Mouse (Mus musculus) embryonic facial prominence, embryonic 15.5 days (tissue): Measurements from ENCODE around the gene Klhl7. TPM values are rescaled to one million over a fixed set of nuclear protein-coding genes. Genes with fewer than 3 reads are reported as not detected.

Source experiments
- ATAC-seq: fragments of 200-750 bp; cut with Nextera tagmentation; 2 replicates; pipeline ENCODE4 v1.8.0; 2017; ENCODE audit warnings: low read depth, moderate TSS enrichment; ENCODE audit not compliant: insufficient number of reproducible peaks, low FRiP score, low TSS enrichment
- H3K27ac ChIP-seq: fragments of 300-500 bp; sonication (generic); replicated peaks from 2 replicates; pipeline ENCODE4 v1.5.1; 2015; ENCODE audit warnings: mild to moderate bottlenecking, inconsistent platforms
- H3K27me3 ChIP-seq: fragments of 300-500 bp; sonication (generic); 2 replicates; pipeline ENCODE4 v1.6.1; 2015; ENCODE audit warnings: inconsistent platforms
- H3K36me3 ChIP-seq: fragments of 300-500 bp; sonication (generic); 2 replicates; pipeline ENCODE4 v1.6.1; 2015; ENCODE audit warnings: mild to moderate bottlenecking, inconsistent platforms
- H3K4me1 ChIP-seq: fragments of 300-500 bp; sonication (generic); 2 replicates; pipeline ENCODE4 v1.6.1; 2015; ENCODE audit warnings: inconsistent platforms
- H3K4me2 ChIP-seq: fragments of 300-500 bp; sonication (generic); replicated peaks from 2 replicates; pipeline ENCODE4 v1.6.1; 2015; ENCODE audit warnings: mild to moderate bottlenecking, inconsistent platforms
- H3K4me3 ChIP-seq: fragments of 300-500 bp; sonication (generic); replicated peaks from 2 replicates; pipeline ENCODE4 v1.5.1; 2015; ENCODE audit warnings: mild to moderate bottlenecking, inconsistent platforms
- H3K9ac ChIP-seq: fragments of 300-500 bp; sonication (generic); 2 replicates; pipeline ENCODE4 v1.6.1; 2015; ENCODE audit warnings: inconsistent platforms
- H3K9me3 ChIP-seq: fragments of 300-500 bp; sonication (generic); replicated peaks from 2 replicates; pipeline ENCODE4 v1.6.1; 2016; ENCODE audit warnings: inconsistent platforms
- WGBS: fragments of 180-500 bp; shearing (Covaris S2); methylation state at CpG from one replicate; pipeline ENCODE4 v1.1.7; 2015; 5-methylcytosine and 5-hydroxymethylcytosine counted together
- polyA plus RNA-seq: library from polyadenylated mRNA; unstranded; fragments of >200 nt; fragmentation: Nextera tagmentation; extraction: Ambion mirVana; gene quantifications from 2 replicates; pipeline ENCODE4 v1.2.1, GENCODE M21; 2015

The Klhl7 gene
- 53.5 and 56.5 TPM in 2 replicates for polyA plus RNA-seq

DNA sequence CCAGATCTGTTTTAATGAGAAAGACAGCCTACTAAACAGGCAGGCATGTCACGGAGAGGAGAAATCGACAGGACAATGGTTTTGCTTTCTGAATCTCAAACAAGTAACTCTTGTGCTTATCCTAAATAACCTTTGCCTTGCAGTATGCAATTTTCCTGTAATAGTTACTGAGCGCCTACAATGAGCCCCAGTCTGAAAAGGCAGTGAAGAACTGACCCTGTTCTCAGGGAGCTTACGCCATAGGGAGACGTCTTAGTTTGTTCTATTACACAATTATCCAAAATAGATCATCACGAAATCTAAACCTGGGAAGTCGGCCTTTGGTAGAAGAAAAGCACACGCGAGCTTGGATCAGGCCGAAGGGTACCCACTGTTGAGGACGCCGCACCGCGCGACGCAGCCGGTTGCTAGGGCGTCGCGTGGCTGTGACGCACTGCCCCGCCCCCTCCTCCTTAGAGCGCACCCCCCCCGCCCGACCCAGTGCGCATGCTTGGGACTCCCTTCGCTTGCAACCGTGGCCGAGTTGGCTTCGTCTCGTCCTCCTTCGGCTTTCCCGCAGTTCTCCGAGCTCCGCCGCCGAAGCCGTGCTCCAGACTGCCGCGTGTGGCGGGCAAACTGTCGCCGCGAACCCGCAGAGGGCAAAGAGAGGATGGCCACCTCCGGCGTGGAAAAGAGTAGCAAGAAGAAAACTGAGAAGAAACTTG lies at the start of gene Klhl7:
TSS of gene Klhl7 (plus strand) at position 500 of the 704 bp plus-strand sequence.
- Histone ChIP-seq H3K9ac (peak within 1 kb of the TSS; percentile 64), H3K4me2 (peak within 1 kb of the TSS; percentile 70), H3K27ac (peak within 1 kb of the TSS; percentile 95), H3K9me3 (no peaks in the 10 kb centered on the region), H3K36me3 (no peaks in the 10 kb centered on the region), H3K4me3 (peak within 1 kb of the TSS; percentile 79), H3K27me3 (no peaks in the 10 kb centered on the region), H3K4me1 (no peaks in the 10 kb centered on the region)
- ATAC-seq, result peak; percentile 98
- 1% methylated on average over 44 of the region's 47 CpGs for WGBS

DNA sequence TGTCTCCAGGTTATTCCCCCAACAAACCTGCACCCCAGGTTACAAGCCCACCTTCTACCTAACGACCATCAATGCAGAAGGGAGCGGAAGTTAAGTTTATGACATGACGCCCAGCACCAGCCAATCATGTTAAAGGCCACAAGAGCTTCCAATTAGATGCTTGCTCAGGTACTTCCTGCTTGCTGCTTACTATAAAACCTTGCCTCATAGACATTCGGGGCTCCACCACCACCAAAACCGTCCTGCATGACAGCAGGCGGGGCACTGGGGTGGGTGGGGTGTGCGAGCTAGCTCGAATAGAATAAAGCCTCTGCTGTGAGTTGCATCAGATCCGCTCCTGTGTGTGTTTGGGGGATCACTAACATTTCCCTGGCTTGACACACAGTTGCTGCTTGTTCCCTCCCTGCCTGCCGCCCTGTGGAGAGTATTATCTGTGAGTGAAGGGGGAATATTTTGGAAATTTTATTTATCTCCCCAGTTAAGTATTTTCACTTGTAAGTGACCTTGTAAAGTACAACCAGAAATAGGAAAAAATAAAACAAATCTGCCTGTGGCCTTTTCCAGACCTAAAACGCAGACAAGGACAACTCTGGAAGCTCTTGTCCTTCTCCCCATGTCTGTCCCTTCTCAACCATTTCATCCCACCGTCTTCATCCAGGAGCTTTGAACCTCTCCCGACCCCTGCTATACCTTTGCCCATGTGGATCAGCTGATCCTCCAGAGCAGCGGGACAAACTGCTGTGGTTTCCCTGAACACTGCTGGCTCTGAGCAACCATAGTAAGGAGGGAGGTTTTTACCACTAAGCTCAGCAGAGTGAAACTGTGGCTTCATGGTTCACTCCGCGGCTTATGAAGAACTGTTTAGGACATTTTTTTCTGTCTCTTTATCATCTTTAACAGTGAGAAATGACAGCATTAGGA lies 48.4 kb upstream of the Klhl7 start:
- WGBS, result 54% methylated on average over 16 of the region's 16 CpGs
- Histone ChIP-seq H3K9me3 (peaks cover 5% of the 10 kb centered on the region; the same call in 1 of the 2 replicates), H3K27ac (no peak overlapping the region), H3K4me1 (peaks cover 13% of the 10 kb centered on the region; the same call in 1 of the 2 replicates), H3K36me3 (no peaks in the 10 kb centered on the region), H3K27me3 (no peaks in the 10 kb centered on the region), H3K9ac (no peak overlapping the region), H3K4me2 (no peak overlapping the region), H3K4me3 (no peak overlapping the region)
- no peak for ATAC-seq

DNA sequence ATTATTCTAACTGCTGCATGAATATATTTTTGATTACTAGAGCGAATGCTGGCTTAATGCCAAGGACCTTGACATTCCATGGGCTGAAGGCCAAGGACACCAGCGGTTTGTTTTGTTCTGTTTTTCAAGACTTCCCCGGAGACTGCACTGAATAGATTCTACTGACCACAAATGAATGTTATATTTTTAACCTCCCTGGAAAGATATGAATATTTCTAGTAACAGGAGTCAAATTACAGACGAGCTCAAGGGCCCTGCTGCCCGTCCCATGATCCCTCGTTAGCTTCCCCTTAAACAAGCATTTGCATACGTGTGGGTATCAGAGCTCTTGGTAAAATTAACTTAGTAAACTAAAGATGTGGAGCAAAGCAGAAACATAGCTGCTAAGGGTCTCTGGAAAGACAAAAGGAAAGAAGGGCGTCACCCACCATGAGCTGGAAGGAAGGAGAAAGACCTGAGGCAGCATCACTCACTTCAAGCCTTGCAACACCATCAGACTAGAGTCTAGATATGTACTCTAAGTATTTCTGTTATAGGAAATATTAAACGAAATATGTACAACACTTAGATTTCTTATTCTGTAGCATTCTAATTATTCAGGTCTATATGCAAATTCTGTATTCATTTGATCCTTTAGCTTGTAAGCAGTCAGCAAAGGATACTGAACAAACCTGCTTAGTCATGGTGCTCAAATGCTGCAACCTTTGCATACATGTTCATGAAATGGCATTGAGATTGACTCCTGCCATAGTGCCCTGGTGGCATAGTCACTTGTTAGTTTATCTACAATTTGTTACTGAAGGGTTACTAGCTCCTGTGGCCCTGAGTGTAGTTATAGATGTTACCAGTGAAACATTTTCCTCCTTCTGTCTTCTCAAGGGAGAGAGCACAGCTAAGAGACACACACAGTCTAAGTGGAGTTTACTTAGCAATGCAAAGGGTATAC lies 46.9 kb upstream of the Klhl7 start:
- H3K36me3 ChIP-seq, result no peaks in the 10 kb centered on the region
- peaks cover 10% of the 10 kb centered on the region; the same call in 1 of the 2 replicates for H3K4me1 ChIP-seq
- WGBS, result 33% methylated on average over 9 of the region's 9 CpGs
- H3K4me2 ChIP-seq, result no peak overlapping the region
- H3K27me3 ChIP-seq, result no peaks in the 10 kb centered on the region
- ATAC-seq, result no peak
- H3K27ac ChIP-seq, result no peak overlapping the region
- peaks cover 5% of the 10 kb centered on the region; the same call in 1 of the 2 replicates for H3K9me3 ChIP-seq
- H3K4me3 ChIP-seq, result no peak overlapping the region
- H3K9ac ChIP-seq, result no peak overlapping the region

DNA sequence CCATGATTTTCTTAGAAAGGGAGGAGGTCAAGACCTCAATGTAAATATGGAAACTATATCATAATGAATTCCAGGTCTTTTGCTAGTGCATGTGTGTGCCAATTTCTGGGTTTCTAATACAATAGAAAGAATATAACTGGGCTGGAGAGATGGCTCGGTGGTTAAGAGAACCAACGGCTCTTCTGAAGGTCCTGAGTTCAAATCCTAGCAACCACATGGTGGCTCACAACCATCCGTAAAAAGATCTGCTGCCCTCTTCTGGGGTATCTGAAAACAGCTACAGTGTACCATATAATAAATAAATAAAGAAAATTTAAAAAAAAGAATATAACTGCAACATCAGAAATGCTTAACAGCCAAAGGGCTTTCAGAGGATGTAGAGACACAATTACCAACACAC lies 46.0 kb upstream of the Klhl7 start:
- peaks cover 10% of the 10 kb centered on the region; the same call in 1 of the 2 replicates for H3K4me1 ChIP-seq
- 88% methylated on average over 3 of the region's 3 CpGs for WGBS
- no peak overlapping the region for H3K9ac ChIP-seq
- no peak overlapping the region for H3K27ac ChIP-seq
- H3K27me3 ChIP-seq, result no peaks in the 10 kb centered on the region
- no peak overlapping the region for H3K4me3 ChIP-seq
- no peaks in the 10 kb centered on the region for H3K36me3 ChIP-seq
- no peak for ATAC-seq
- H3K9me3 ChIP-seq, result peaks cover 5% of the 10 kb centered on the region; the same call in 1 of the 2 replicates
- H3K4me2 ChIP-seq, result no peak overlapping the region

DNA sequence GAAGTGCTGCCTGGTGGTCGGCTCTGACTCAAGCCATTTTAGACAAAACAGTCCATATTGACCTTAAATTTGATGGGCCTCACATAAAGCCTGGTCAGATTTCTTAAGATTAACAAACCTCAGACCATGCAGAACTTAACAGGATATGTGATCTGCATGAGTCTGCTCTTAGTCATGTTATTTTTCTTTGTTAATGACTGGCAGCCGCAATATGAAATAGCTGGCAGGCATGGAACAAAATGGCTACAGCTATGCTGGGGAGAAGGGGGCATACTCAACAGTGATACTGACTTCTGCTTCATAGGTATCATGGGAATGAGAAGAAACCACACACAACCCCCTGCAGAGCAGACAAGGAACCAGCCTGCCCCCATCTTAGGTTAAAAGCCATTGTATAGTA lies 43.5 kb upstream of the Klhl7 start:
- Histone ChIP-seq H3K4me1 (peaks cover 10% of the 10 kb centered on the region; the same call in 1 of the 2 replicates), H3K27me3 (no peaks in the 10 kb centered on the region), H3K27ac (no peak overlapping the region), H3K9ac (no peak overlapping the region), H3K4me2 (no peak overlapping the region), H3K9me3 (peaks cover 5% of the 10 kb centered on the region; the same call in 1 of the 2 replicates), H3K4me3 (no peak overlapping the region), H3K36me3 (no peaks in the 10 kb centered on the region)
- no peak for ATAC-seq
- 65% methylated on average over 2 of the region's 2 CpGs for WGBS

DNA sequence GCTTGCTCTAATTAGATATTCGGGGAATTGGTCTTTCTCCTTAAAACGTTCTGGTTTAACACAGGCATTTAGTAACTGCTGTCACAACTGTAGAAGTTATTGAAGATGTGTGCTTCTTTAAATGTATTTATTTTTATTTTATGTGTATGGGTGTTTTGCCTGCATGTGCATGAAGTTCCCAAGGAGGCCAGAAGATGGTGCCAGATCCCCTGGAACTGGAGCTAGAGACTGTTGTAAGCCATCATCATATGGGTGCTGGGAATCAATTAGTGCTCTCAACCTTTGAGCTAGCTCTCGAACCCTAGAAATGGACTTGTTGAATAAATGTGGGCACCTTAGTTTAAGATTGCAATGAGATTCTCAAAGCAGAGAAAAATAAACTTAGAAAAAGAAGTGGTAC lies 42.8 kb upstream of the Klhl7 start:
- Histone ChIP-seq H3K27ac (no peak overlapping the region), H3K27me3 (no peaks in the 10 kb centered on the region), H3K4me1 (peaks cover 10% of the 10 kb centered on the region; the same call in 1 of the 2 replicates), H3K9me3 (peaks cover 5% of the 10 kb centered on the region; the same call in 1 of the 2 replicates), H3K4me3 (no peak overlapping the region), H3K9ac (no peak overlapping the region), H3K36me3 (no peaks in the 10 kb centered on the region), H3K4me2 (no peak overlapping the region)
- no peak for ATAC-seq
- 64% methylated on average over 3 of the region's 3 CpGs for WGBS

DNA sequence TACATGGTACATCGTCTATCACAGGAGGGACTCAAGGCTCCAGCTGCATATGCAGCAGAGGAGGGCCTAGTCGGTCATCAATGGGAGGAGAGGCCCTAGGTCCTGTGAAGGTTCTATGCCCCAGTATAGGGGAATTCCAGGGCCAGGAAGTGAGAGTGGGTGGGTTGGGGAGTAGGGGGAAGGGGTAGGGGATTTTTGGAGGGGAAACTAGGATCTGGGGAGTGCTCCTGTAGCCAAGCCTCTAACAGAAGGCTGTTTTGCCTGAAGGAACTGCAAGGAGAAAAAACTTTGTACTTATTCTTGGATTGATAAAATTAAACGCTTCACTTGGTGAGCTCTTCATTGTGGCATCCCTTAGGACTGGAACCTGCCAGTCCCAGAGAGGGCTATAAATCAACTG lies 39.5 kb upstream of the Klhl7 start:
- H3K27me3 ChIP-seq, result no peaks in the 10 kb centered on the region
- WGBS, result 58% methylated on average over 3 of the region's 3 CpGs

DNA sequence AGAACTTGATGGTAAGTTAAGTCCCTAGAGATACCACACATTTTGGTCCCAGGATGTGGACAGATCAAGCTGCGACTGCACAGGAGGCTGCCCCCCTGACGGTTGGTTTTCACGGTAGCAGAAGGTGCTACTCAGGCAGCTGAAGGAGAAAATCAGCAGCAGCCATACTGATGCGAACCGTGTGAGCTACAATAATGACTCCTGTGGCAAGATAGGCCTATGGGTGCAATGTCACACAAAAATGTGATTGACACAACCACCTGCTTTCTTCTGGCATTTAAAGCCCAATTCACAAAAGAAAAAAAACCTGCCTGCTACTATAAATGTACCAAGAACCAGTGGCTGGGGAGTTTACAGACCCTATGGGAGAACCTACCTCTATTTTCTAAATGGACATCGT lies 37.4 kb upstream of the Klhl7 start:
- no peak for ATAC-seq
- no peaks in the 10 kb centered on the region for H3K4me1 ChIP-seq
- no peaks in the 10 kb centered on the region for H3K9me3 ChIP-seq
- no peak overlapping the region for H3K4me2 ChIP-seq
- H3K27me3 ChIP-seq, result no peaks in the 10 kb centered on the region
- no peak overlapping the region for H3K4me3 ChIP-seq
- no peak overlapping the region for H3K27ac ChIP-seq
- no peak overlapping the region for H3K9ac ChIP-seq
- no peaks in the 10 kb centered on the region for H3K36me3 ChIP-seq
- WGBS, result 80% methylated on average over 6 of the region's 6 CpGs

More for the DNA sequence above, 39.5 kb upstream of the Klhl7 start:
- no peak overlapping the region for H3K27ac ChIP-seq
- no peak overlapping the region for H3K9ac ChIP-seq
- no peaks in the 10 kb centered on the region for H3K36me3 ChIP-seq
- no peaks in the 10 kb centered on the region for H3K4me1 ChIP-seq
- no peak for ATAC-seq
- no peak overlapping the region for H3K4me2 ChIP-seq
- H3K4me3 ChIP-seq, result no peak overlapping the region
- no peaks in the 10 kb centered on the region for H3K9me3 ChIP-seq

DNA sequence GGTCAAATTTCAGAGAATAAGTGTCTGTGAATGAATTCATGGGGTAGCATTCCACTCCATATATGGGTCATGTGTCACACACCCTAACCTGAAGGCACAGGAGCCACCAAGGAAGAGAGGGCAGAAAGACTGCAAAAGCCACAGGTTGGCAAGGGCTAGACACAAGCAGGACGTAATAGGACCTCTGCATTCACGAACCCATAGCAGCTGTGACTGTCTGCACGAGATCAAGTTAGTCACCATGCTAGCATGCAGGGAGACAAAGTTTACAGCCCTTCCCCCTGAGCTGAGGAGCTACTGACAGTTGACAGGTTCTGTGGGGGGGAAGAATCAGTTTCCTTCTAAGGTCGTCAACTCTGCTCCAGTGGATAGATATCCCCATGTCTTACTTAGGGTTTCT lies 36.9 kb upstream of the Klhl7 start:
- no peaks in the 10 kb centered on the region for H3K9me3 ChIP-seq
- H3K4me1 ChIP-seq, result no peaks in the 10 kb centered on the region
- H3K4me2 ChIP-seq, result no peak overlapping the region
- no peak overlapping the region for H3K4me3 ChIP-seq
- no peaks in the 10 kb centered on the region for H3K36me3 ChIP-seq
- no peak overlapping the region for H3K27ac ChIP-seq
- WGBS, result 70% methylated on average over 4 of the region's 4 CpGs
- H3K9ac ChIP-seq, result no peak overlapping the region
- no peak for ATAC-seq
- H3K27me3 ChIP-seq, result no peaks in the 10 kb centered on the region

DNA sequence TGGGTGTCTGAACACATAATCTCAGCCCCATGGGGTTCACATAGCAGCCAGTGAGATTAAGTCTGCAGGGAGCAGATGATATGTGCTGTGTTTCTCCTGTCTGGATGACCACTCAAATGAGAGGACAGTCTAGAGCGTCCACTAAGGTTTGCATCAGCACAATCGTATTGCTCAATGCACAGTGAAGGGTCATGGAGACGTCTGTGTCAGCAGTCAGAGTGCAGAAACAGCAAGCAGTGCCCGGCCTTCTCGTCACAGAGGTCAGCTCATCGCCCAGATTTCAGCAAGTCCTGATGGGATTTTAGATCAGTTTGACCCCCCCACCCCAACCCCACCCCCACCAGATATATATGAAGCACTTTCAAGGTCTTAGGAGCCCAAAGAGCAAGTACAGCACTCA lies 31.4 kb upstream of the Klhl7 start:
- no peak overlapping the region for H3K4me2 ChIP-seq
- H3K9me3 ChIP-seq, result no peaks in the 10 kb centered on the region
- H3K27ac ChIP-seq, result no peak overlapping the region
- no peaks in the 10 kb centered on the region for H3K4me1 ChIP-seq
- H3K4me3 ChIP-seq, result no peak overlapping the region
- H3K27me3 ChIP-seq, result no peaks in the 10 kb centered on the region
- no peak overlapping the region for H3K9ac ChIP-seq
- WGBS, result 82% methylated on average over 6 of the region's 6 CpGs
- no peak for ATAC-seq
- H3K36me3 ChIP-seq, result no peaks in the 10 kb centered on the region
